ENCODE assay signal across 19 mouse cellular contexts in genomic region chr11:36113326-36113725, GRCm38 (mm10).
"Had no signal": no experiment of that assay in that cellular context is flagged by ENCODE, and none has a peak within 500 bp of the region (broad histone marks: within the 10 kb centered on the region; RNA-seq: fewer than 3 reads in every experiment).

No protein-coding gene starts in this region.

- H3K9ac ChIP-seq: liver, embryonic 13.5 days; liver, embryonic 15.5 days; liver, postnatal 0 days; lung, embryonic 15.5 days; midbrain, embryonic 13.5 days; neural tube, embryonic 12.5 days had no signal

- H3K36me3 ChIP-seq: liver, embryonic 13.5 days; liver, embryonic 15.5 days; lung, embryonic 15.5 days; midbrain, embryonic 13.5 days; neural tube, embryonic 12.5 days had no signal

- H3K27ac ChIP-seq: liver, embryonic 13.5 days; liver, embryonic 15.5 days; lung, embryonic 15.5 days; macrophage; midbrain, embryonic 13.5 days; neural tube, embryonic 12.5 days had no signal

- H3K9me3 ChIP-seq: liver, embryonic 13.5 days; liver, embryonic 15.5 days; lung, embryonic 15.5 days; midbrain, embryonic 13.5 days; neural tube, embryonic 12.5 days had no signal

- ATAC-seq: liver, postnatal 0 days; lung, postnatal 0 days; midbrain, embryonic 13.5 days had no signal

- H3K27me3 ChIP-seq: liver, embryonic 13.5 days; liver, embryonic 15.5 days; lung, embryonic 15.5 days; megakaryocyte, embryonic 14.5 days; neural tube, embryonic 12.5 days had no signal

- DNase-seq: liver, embryonic 13.5 days; liver, postnatal 0 days; lung, adult 2 months; lung, postnatal 14 days; lung, postnatal 36 days; retina, postnatal 1 day; right cerebral cortex, adult 18-20 months; right cerebral cortex, postnatal 4 days; spleen, adult 18-20 months; thymus, adult 18-20 months; thymus, postnatal 14 days; thymus, postnatal 36 days had no signal

- H3K4me3 ChIP-seq: liver, embryonic 13.5 days; liver, embryonic 15.5 days; lung, embryonic 15.5 days; megakaryocyte, embryonic 14.5 days; midbrain, embryonic 13.5 days; neural tube, embryonic 12.5 days had no signal

- H3K4me1 ChIP-seq: liver, embryonic 13.5 days; liver, embryonic 15.5 days; lung, embryonic 15.5 days; megakaryocyte, embryonic 14.5 days had no signal

- H3K4me2 ChIP-seq: liver, embryonic 13.5 days; liver, embryonic 15.5 days; lung, embryonic 15.5 days; midbrain, embryonic 13.5 days; neural tube, embryonic 12.5 days had no signal
